Mouse (Mus musculus): Measurements from ENCODE around the gene Tal1. TPM values are rescaled to one million over a fixed set of nuclear protein-coding genes. Genes with fewer than 3 reads are reported as not detected.

Tal1 gene
- total RNA-seq, 2 experiments from 2014 or later: 9.2 to 22.6 TPM

DNA sequence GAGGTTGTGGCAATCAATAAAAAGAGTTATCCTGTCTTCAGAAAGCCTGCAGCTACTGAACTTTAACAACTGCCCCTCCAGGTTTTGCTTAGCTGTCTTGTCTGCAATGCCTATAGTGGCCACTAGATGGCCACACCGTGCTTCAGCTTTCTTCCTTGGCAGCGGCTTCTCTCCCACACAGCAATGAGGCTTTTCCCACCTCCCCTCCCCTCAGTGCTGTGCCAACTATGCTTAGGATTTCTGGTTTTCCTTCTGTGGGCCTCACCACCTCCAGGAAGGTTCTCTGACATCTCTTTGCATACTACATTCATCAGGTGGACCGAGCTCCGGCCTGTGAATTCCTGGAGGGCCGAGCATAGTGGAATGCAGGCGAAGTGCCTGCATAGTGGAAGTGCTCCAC, 45.5 kb downstream of the Tal1 start:
- peak; percentile 86 for ATAC-seq (replicated peaks; ENCODE audit: poor library complexity)

DNA sequence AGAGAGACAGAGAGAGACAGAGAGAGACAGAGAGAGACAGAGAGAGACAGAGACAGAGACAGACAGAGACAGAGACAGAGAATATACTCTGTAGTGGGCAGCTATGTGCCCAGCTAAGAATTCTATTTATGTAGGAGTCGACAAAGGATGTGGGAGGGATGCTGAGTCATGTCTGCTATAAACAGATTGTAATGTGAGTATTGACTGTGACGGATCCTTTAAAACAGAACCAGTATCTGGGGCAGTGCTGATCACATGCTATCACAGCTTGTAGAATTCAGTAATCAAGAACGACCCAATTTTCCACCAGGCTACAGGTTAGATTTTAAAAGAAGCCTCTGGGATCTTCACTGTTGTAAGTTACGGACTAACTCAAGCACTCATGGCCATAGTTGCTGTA, 47.3 kb downstream of the Tal1 start:
- ATAC-seq (replicated peaks; ENCODE audit: poor library complexity): peak; percentile 71

DNA sequence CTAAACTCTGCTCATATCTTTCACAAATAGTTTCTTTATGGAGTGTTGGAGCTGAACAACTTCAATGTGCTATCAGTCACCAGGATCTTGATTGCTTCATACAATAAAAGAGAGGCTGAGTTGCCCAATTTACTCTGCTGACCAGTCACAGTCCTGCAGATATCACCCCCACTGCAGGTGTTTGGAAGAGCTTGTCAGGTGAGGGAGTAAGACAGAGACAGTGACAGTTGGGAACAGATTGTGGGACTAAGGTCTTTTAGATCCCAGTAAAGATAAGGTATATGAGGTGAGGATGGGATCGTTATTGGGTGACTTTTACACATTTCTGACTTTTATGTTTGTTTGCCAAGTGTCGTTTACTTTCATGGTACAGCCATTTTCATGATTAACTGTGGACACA, 54.9 kb downstream of the Tal1 start:
- ATAC-seq (replicated peaks; ENCODE audit: poor library complexity): no peak

DNA sequence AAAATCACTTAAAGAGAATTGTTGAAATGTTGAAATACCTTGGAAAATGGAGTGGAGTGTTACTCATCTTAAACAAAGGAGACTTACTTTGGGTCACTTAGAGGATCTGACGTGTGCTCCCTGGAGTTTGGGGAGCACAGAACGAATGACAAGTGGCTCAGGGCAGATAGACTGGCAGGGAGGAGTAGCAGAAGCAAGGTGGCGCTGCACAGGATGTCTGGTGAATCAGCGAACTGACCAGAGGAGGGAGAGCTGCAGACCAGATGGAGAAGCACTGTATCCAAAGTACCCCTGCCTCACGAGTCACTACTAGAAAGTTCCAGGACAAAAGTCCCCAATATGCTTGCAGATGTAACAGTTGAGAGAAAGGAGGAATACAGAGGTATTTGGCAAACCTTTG, 57.0 kb downstream of the Tal1 start:
- ATAC-seq (replicated peaks; ENCODE audit: poor library complexity): peak; percentile 44; the same call in 1 of the 2 replicates

DNA sequence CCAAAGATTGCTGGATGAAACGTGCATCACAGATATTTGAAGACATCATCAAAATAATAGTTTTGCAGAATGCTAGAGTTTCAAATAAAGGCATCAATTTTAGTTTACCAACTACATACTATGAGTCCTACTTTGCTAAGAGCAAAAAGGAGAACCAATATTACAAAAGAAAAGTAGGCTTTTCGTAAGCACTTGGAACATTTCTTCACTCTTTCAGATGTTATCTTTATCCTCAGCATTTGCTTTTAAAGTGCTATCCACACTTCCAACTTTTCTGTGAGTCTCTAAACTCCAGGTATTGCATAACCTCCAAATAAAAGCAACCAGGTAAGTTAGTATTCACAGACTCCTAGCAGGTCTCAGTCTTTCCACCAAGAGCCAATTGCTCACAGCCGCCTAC, 63.4 kb downstream of the Tal1 start:
- peak; percentile 41 for ATAC-seq (replicated peaks; ENCODE audit: poor library complexity)

DNA sequence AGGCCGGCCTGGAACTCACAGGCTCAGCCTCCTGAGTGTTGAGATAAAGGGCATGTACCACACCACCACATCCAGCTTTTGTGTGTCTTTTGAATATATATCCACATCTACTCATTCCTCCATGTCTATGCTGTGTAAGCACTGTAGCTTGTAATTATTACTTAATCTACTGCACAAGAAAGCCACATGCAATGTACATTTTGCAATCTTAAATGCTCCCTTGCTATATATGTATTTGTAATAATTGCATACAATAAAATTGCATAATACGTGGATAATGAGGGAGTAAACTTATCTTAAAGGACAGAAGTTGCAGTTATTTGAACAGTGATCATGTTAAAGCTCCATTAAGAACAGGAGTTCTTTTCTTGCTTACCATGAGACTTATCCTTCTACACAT, 64.9 kb downstream of the Tal1 start:
- ATAC-seq (replicated peaks; ENCODE audit: poor library complexity): peak; percentile 64

Other genes with a start within 250 kb of the Tal1 start
- gene Gm12830, start 234.7 kb upstream of the Tal1 start, total RNA-seq (2015): not detected in 2 replicates
- gene Gm12830, start 234.7 kb upstream of the Tal1 start, total RNA-seq (2017): not detected in 2 replicates
- 0.12 and 0.29 TPM in 2 replicates for gene Foxd2, start 147.6 kb upstream of the Tal1 start, total RNA-seq (2015)
- 0.27 TPM in 1 of 2 replicates, not detected in the other for gene Foxd2, start 147.6 kb upstream of the Tal1 start, total RNA-seq (2017)
- not detected in 2 replicates for gene Foxe3, start 130.4 kb upstream of the Tal1 start, total RNA-seq (2015)
- gene Foxe3, start 130.4 kb upstream of the Tal1 start, total RNA-seq (2017): not detected in 2 replicates
- 76.3 and 76.4 TPM in 2 replicates for gene Cmpk1, start 69.2 kb upstream of the Tal1 start, total RNA-seq (2015)
- gene Cmpk1, start 69.2 kb upstream of the Tal1 start, total RNA-seq (2017): 145 and 167 TPM in 2 replicates
- gene Stil, start 56.3 kb upstream of the Tal1 start, total RNA-seq (2015): 38.4 and 42.3 TPM in 2 replicates
- 13.2 and 13.6 TPM in 2 replicates for gene Stil, start 56.3 kb upstream of the Tal1 start, total RNA-seq (2017)
- gene Pdzk1ip1, start 32.3 kb downstream of the Tal1 start, total RNA-seq (2015): 5.2 and 11.2 TPM in 2 replicates
- 2.0 and 5.2 TPM in 2 replicates for gene Pdzk1ip1, start 32.3 kb downstream of the Tal1 start, total RNA-seq (2017)
- not detected in 2 replicates for gene Cyp4x1, start 77.9 kb downstream of the Tal1 start, total RNA-seq (2015)
- gene Cyp4x1, start 77.9 kb downstream of the Tal1 start, total RNA-seq (2017): not detected in 2 replicates
- gene Cyp4a29, start 185.7 kb downstream of the Tal1 start, total RNA-seq (2015): not detected in 2 replicates
- gene Cyp4a29, start 185.7 kb downstream of the Tal1 start, total RNA-seq (2017): not detected in 2 replicates
- gene Cyp4a12a, start 242.6 kb downstream of the Tal1 start, total RNA-seq (2015): not detected in 2 replicates
- gene Cyp4a12a, start 242.6 kb downstream of the Tal1 start, total RNA-seq (2017): not detected in 2 replicates